Mouse (Mus musculus): Measurements from ENCODE around the gene Cxcl13.

DNA sequence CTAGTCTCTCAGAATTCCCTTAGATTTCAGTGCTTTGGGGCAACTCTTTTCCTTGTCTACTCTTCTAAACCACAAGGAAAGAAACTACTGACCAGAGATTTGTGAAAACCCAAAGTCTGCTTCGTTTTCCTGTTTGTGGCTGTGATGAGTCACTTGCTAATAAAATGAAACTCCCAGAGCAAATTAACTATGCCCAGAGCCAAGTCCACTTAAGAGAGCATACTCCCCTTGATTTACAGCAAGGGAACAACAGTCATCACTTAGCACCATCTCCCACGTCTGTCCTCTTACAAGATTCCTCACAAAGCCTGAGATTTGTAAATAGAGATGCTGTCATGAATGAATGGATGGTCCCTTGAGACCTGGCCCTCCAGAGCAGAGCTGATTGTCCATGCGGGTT lies 11.6 kb upstream of the Cxcl13 start:
- TF ChIP-seq CTCF (IDR thresholded peaks at IDR 0.05): no peak
- no peak for TF ChIP-seq EP300 (IDR thresholded peaks at IDR 0.05)
